Mouse (Mus musculus): ENCODE measurements around the gene Sucla2. TPM values are rescaled to one million over a fixed set of nuclear protein-coding genes. Genes with fewer than 3 reads are reported as not detected.
"Not testable (repeated sequence)": the region's sequence is repeated elsewhere in the genome, so short reads cannot be mapped to it uniquely, and the experiment has no call there.

Sucla2 gene
- polyA plus RNA-seq, 1 experiment from 2014 or later, result 101 TPM

- H3K4me3 ChIP-seq, result no peak overlapping the region
- DNase-seq (ENCODE audit: low spot score), result no peak
- H3K27me3 ChIP-seq (replicated peaks; ENCODE audit: low read depth, poor library complexity, severe bottlenecking), result no peaks in the 10 kb centered on the region
- H3K36me3 ChIP-seq (replicated peaks), result no peaks in the 10 kb centered on the region
- no peaks in the 10 kb centered on the region for H3K9me3 ChIP-seq
- WGBS, result 92% methylated on average over 9 of the region's 9 CpGs
- peaks cover 12% of the 10 kb centered on the region for H3K4me1 ChIP-seq
- no peak overlapping the region for H3K27ac ChIP-seq (replicated peaks)
Measured at GRCm38 (mm10) chr14:73501283-73501682, 23.8 kb upstream of the Sucla2 start.

- no peak for DNase-seq (ENCODE audit: low spot score)
- Histone ChIP-seq H3K4me3 (no peak overlapping the region), H3K36me3 (replicated peaks) (no peaks in the 10 kb centered on the region), H3K27ac (replicated peaks) (no peak overlapping the region), H3K9me3 (no peaks in the 10 kb centered on the region), H3K4me1 (peaks cover 12% of the 10 kb centered on the region), H3K27me3 (replicated peaks; ENCODE audit: low read depth, poor library complexity, severe bottlenecking) (no peaks in the 10 kb centered on the region)
- 77% methylated on average over 6 of the region's 6 CpGs for WGBS
Measured at GRCm38 (mm10) chr14:73501721-73502120, 23.4 kb upstream of the Sucla2 start.

- 52% methylated on average over 7 of the region's 7 CpGs for WGBS
- DNase-seq (ENCODE audit: low spot score), result peak; percentile 44
- peak overlapping the region; percentile 59 for H3K27ac ChIP-seq (replicated peaks)
Measured at GRCm38 (mm10) chr14:73502591-73503184, 22.4 kb upstream of the Sucla2 start.

GRCm38 (mm10) chr14:73503237-73503933 is 21.7 kb upstream of the Sucla2 start:
- no peaks in the 10 kb centered on the region for H3K27me3 ChIP-seq (replicated peaks; ENCODE audit: low read depth, poor library complexity, severe bottlenecking)
- H3K36me3 ChIP-seq (replicated peaks), result no peaks in the 10 kb centered on the region
- no peaks in the 10 kb centered on the region for H3K9me3 ChIP-seq
- H3K4me3 ChIP-seq, result no peak overlapping the region
- WGBS, result 66% methylated on average over 13 of the region's 13 CpGs
- no peak for DNase-seq (ENCODE audit: low spot score)
- H3K27ac ChIP-seq (replicated peaks), result peak overlapping the region; percentile 59
- peaks cover 12% of the 10 kb centered on the region for H3K4me1 ChIP-seq

More at GRCm38 (mm10) chr14:73502591-73503184, 22.4 kb upstream of the Sucla2 start:
- H3K4me3 ChIP-seq, result no peak overlapping the region
- H3K4me1 ChIP-seq, result peaks cover 12% of the 10 kb centered on the region
- no peaks in the 10 kb centered on the region for H3K36me3 ChIP-seq (replicated peaks)
- H3K9me3 ChIP-seq, result no peaks in the 10 kb centered on the region
- H3K27me3 ChIP-seq (replicated peaks; ENCODE audit: low read depth, poor library complexity, severe bottlenecking), result no peaks in the 10 kb centered on the region

- Histone ChIP-seq H3K4me3 (no peak overlapping the region), H3K27ac (replicated peaks) (no peak overlapping the region), H3K4me1 (peaks cover 21% of the 10 kb centered on the region), H3K27me3 (replicated peaks; ENCODE audit: low read depth, poor library complexity, severe bottlenecking) (no peaks in the 10 kb centered on the region), H3K9me3 (no peaks in the 10 kb centered on the region), H3K36me3 (replicated peaks) (no peaks in the 10 kb centered on the region)
- DNase-seq (ENCODE audit: low spot score), result no peak
- WGBS, result 57% methylated on average over 8 of the region's 8 CpGs
Measured at GRCm38 (mm10) chr14:73506283-73506682, 18.8 kb upstream of the Sucla2 start.

- peaks cover 21% of the 10 kb centered on the region for H3K4me1 ChIP-seq
- H3K4me3 ChIP-seq, result no peak overlapping the region
- 90% methylated on average over 15 of the region's 15 CpGs for WGBS
- no peaks in the 10 kb centered on the region for H3K9me3 ChIP-seq
- H3K27ac ChIP-seq (replicated peaks), result no peak overlapping the region
- peaks cover 5% of the 10 kb centered on the region for H3K36me3 ChIP-seq (replicated peaks)
- DNase-seq (ENCODE audit: low spot score), result no peak
- H3K27me3 ChIP-seq (replicated peaks; ENCODE audit: low read depth, poor library complexity, severe bottlenecking), result no peaks in the 10 kb centered on the region
Measured at GRCm38 (mm10) chr14:73507200-73507599, 17.9 kb upstream of the Sucla2 start.

- Histone ChIP-seq H3K9me3 (no peaks in the 10 kb centered on the region), H3K27ac (replicated peaks) (no peak overlapping the region), H3K27me3 (replicated peaks; ENCODE audit: low read depth, poor library complexity, severe bottlenecking) (no peaks in the 10 kb centered on the region), H3K4me1 (peaks cover 16% of the 10 kb centered on the region), H3K36me3 (replicated peaks) (peaks cover 12% of the 10 kb centered on the region), H3K4me3 (no peak overlapping the region)
- no peak for DNase-seq (ENCODE audit: low spot score)
- 75% methylated on average over 11 of the region's 11 CpGs for WGBS
Measured at GRCm38 (mm10) chr14:73507702-73508376, 17.3 kb upstream of the Sucla2 start.

GRCm38 (mm10) chr14:73508630-73509395 is 16.3 kb upstream of the Sucla2 start:
- DNase-seq (ENCODE audit: low spot score), result no peak
- 93% methylated on average over 6 of the region's 6 CpGs for WGBS
- no peaks in the 10 kb centered on the region for H3K27me3 ChIP-seq (replicated peaks; ENCODE audit: low read depth, poor library complexity, severe bottlenecking)
- H3K4me3 ChIP-seq, result no peak overlapping the region
- H3K36me3 ChIP-seq (replicated peaks), result peaks cover 19% of the 10 kb centered on the region
- no peak overlapping the region for H3K27ac ChIP-seq (replicated peaks)
- peaks cover 12% of the 10 kb centered on the region for H3K4me1 ChIP-seq
- no peaks in the 10 kb centered on the region for H3K9me3 ChIP-seq

- DNase-seq (ENCODE audit: low spot score), result peak; percentile 95
- H3K4me1 ChIP-seq, result peaks cover 9% of the 10 kb centered on the region
- H3K9me3 ChIP-seq, result no peaks in the 10 kb centered on the region
- peak within 1 kb of the TSS; percentile 89 for H3K27ac ChIP-seq (replicated peaks)
- H3K36me3 ChIP-seq (replicated peaks), result peaks cover 27% of the 10 kb centered on the region
- peak within 1 kb of the TSS; percentile 73 for H3K4me3 ChIP-seq
- H3K27me3 ChIP-seq (replicated peaks; ENCODE audit: low read depth, poor library complexity, severe bottlenecking), result no peaks in the 10 kb centered on the region
- under 1% methylated on average over 41 of the region's 41 CpGs for WGBS
Measured at GRCm38 (mm10) chr14:73509765-73510423, 15.2 kb upstream of the Sucla2 start, which contains the start of gene Med4. Gene Med4 (plus strand): TSS chr14:73510025.

GRCm38 (mm10) chr14:73524136-73524535 is 983 bp upstream of the Sucla2 start:
- H3K4me1 ChIP-seq, result 0 out of 2 replicates have a peak, but pooled peaks cover 2% of the 10 kb centered on the region
- H3K27ac ChIP-seq (replicated peaks), result no peak overlapping the region
- DNase-seq (ENCODE audit: low spot score), result no peak
- WGBS, result 68% methylated on average over 3 of the region's 3 CpGs
- H3K36me3 ChIP-seq (replicated peaks), result no peaks in the 10 kb centered on the region
- peak overlapping the region; percentile 59 for H3K4me3 ChIP-seq
- H3K27me3 ChIP-seq (replicated peaks; ENCODE audit: low read depth, poor library complexity, severe bottlenecking), result 0 out of 2 replicates have a peak, but pooled peaks cover 4% of the 10 kb centered on the region
- H3K9me3 ChIP-seq, result no peaks in the 10 kb centered on the region

GRCm38 (mm10) chr14:73528661-73529060 is 3.5 kb downstream of the Sucla2 start:
- not testable (repeated sequence) for H3K36me3 ChIP-seq (replicated peaks); H3K4me1 ChIP-seq; DNase-seq (ENCODE audit: low spot score); H3K9me3 ChIP-seq; H3K27me3 ChIP-seq (replicated peaks; ENCODE audit: low read depth, poor library complexity, severe bottlenecking); H3K4me3 ChIP-seq; H3K27ac ChIP-seq (replicated peaks)
- WGBS, result 89% methylated on average over 3 of the region's 3 CpGs

All from embryonic facial prominence, embryonic 10.5 days (tissue).